Mouse (Mus musculus) frontal cortex, adult 2 months (tissue): ENCODE data around the gene Zcchc2. TPM values are rescaled to one million over a fixed set of nuclear protein-coding genes. Genes with fewer than 3 reads are reported as not detected.
A peak's percentile ranks its signal among the peaks of the same experiment; 100 is the strongest.

Source experiments
- DNase-seq, 2 experiments: peaks; one replicate each; pipeline ENCODE4 v3.0.0; 2022; ENCODE audit warnings: low spot score in 1 of 2; ENCODE audit errors: extremely low spot score in 1 of 2
- polyA plus RNA-seq: library from polyadenylated mRNA; depleted of rRNA; stranded (reverse); fragments of >200 nt; gene quantifications from 2 replicates; pipeline ENCODE4 v1.2.3, GENCODE M21; 2012; rRNA removed

The Zcchc2 gene
- polyA plus RNA-seq, 1 experiment: 16.7 TPM

GRCm38 (mm10) chr1:106070814-106071213 lies 80.6 kb downstream of the Zcchc2 start:
- no peak for DNase-seq

- DNase-seq: peak; percentile 42 to 95
These were observed 81.2 kb downstream of the Zcchc2 start for GRCm38 (mm10) chr1:106071237-106072070.

GRCm38 (mm10) chr1:106072071-106072440 lies 81.8 kb downstream of the Zcchc2 start:
- peak in 1 of 2 experiments; percentile 27 for DNase-seq

- DNase-seq: no peak
These were observed 83.0 kb downstream of the Zcchc2 start for GRCm38 (mm10) chr1:106073166-106073565.

- no peak for DNase-seq
These were observed 83.9 kb downstream of the Zcchc2 start for GRCm38 (mm10) chr1:106074141-106074540.

GRCm38 (mm10) chr1:106074656-106075055 lies 84.5 kb downstream of the Zcchc2 start:
- DNase-seq: no peak

GRCm38 (mm10) chr1:106076641-106077040 lies 86.4 kb downstream of the Zcchc2 start:
- no peak for DNase-seq

- DNase-seq: no peak
These were observed 87.0 kb downstream of the Zcchc2 start for GRCm38 (mm10) chr1:106077166-106077565.

Other genes starting within 250 kb of the Zcchc2 start
- gene Tnfrsf11a, start 209.7 kb upstream of the Zcchc2 start, polyA plus RNA-seq: 2.6 TPM in 2 replicates
- 35.2 and 39.1 TPM in 2 replicates for gene Phlpp1, start 181.3 kb downstream of the Zcchc2 start, polyA plus RNA-seq